Mouse (Mus musculus) embryonic fibroblast, embryonic 13.5 days (primary cell): ENCODE results near the gene Cwh43.

Experiments used
- CTCF ChIP-seq: IDR thresholded peaks from 2 replicates; pipeline ENCODE4 v1.5.1; 2011; ENCODE audit warnings: mild to moderate bottlenecking, control low read depth, low read length, moderate library complexity, borderline replicate concordance; ENCODE audit not compliant: insufficient read depth
- POLR2A ChIP-seq: IDR thresholded peaks from 2 replicates; pipeline ENCODE4 v1.6.1; 2011; ENCODE audit warnings: low read depth, mild to moderate bottlenecking, control low read depth, low read length, moderate library complexity

GRCm38 (mm10) chr5:73498559-73498958, 92.7 kb downstream of the Cwh43 start:
- TF ChIP-seq CTCF (no peak), POLR2A (no peak)
